Mouse (Mus musculus) kidney, adult 8-10 months (tissue): Measurements from ENCODE around the gene Pdia3.
"Not testable (repeated sequence)": the region's sequence is repeated elsewhere in the genome, so short reads cannot be mapped to it uniquely, and the experiment has no call there.

Experiments
- DNase-seq, 2 experiments: peaks; one replicate each; pipeline ENCODE4 v3.0.0; 2022

Pdia3 gene

DNA sequence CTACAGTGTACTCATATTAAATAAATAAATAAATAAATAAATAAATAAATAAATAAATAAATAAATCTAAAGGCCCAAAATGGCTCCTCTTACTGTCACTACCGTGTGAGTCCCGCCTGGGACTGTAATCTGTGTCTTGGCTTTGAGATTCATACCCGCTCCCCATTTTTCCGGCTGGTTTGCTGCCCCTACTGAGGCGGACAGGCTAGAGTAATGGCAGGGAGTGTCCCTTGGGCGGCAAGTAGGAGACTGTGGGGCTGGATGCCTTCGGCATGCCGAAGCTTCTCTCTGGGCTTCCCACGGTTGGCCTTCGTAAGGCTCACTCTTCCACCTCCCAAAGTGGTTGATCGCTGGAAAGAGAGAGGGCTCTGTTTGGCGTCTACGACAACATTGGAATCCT lies 67.3 kb downstream of the Pdia3 start:
- DNase-seq = not testable (repeated sequence)

DNA sequence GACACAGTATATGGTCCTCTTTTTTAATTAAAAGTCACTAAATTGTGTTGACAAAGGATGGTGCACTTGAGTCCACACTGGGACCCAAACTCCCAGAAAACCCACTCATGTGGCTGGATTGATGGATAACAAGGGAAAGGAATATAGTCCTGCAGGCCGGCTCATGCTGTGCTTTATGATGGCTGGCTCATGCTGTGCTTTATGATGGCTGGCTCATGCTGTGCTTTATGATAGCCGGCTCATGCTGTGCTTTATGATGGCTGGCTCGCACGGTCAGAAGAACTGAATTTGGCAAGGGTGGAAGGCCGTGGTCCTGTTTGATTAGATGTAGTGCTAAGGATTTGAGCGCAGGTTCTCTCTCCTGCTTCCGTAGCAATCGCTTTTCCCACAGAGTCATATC lies 70.0 kb downstream of the Pdia3 start:
- DNase-seq = no peak

DNA sequence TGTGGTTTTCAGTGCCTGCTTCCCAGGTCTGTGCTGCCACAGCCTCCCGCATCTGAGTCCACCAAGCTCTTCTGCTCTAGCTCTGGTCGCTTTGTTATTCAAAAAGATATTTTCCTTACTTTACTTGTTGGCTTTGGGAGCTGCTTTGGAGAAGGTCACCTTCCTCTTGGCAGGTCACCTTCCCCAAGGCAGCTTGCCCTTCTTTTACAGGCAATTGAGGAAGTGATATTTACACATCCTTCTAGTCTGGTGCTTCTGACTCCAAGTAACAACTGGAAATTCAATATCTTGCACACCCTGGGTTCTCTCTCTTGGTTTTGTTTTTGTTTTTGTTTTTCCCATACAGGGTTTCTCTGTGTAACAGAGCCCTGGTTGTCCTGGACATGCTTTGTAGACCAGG lies 70.8 kb downstream of the Pdia3 start:
- not testable (repeated sequence) for DNase-seq
